Mouse (Mus musculus) layer of hippocampus, postnatal 14 days (tissue): ENCODE measurements at regions not wholly inside any gene's neighbourhood (a gene's known extent, or its start where the extent isn't known, plus 50 kb on each side); places are given as distances from the start of the nearest gene placed in this dataset.
A peak's percentile ranks its signal among the peaks of the same experiment; 100 is the strongest.

Source experiments
- DNase-seq, 2 experiments: peaks; one replicate each; pipeline ENCODE4 v3.0.0; 2021 to 2022; ENCODE audit warnings: low spot score in 2 of 2, mixed read lengths in 1 of 2

DNA sequence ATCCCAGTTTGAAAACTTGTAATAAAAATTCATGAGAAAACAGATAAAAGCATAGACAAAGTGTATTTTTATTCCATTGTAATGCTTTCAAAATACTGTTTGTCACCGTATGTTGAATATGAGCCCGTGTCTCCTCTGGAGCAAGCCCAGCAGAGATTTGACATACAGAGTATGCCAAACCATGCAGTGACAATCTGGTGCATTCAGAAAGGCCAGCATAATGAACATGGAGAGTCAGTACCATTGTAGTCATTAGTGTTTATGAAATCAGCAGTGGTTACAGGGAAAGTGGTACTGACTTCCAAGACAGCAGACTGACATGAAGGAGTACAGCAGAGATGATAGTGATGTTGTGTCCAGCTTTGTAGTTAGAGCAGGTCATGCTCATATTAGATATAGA is 1034.9 kb downstream of the Gm597 start:
- peak; percentile 3 to 64 for DNase-seq
